Mouse (Mus musculus): Measurements from ENCODE around the gene Ncbp1.

DNA sequence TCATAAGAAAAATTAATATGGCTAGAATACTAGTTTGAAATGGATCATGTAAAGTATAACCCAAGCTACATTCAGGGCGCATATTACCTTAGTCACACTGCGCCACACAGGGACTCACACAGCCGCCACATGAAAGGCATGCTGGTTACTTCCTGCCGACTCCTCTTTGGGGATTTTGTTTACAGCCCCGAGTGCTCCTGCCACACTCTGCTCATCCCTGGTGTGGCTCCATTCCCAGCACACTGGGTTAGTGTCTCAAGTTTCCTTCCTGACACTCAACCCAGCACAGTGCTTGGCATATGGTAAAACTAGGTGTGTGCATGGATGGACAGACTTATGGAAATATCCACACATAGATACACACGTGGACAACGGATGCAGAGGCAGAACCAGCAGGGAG lies 43.8 kb downstream of the Ncbp1 start:
- TF ChIP-seq CTCF (IDR thresholded peaks at IDR 0.05; ENCODE audit: low read depth) (no peak), EP300 (optimal IDR thresholded peaks at IDR 0.05) (no peak)

Measured in stomach, postnatal 0 days (tissue).